Mouse (Mus musculus): Measurements from ENCODE around the gene Asnsd1. TPM values are rescaled to one million over a fixed set of nuclear protein-coding genes. Genes with fewer than 3 reads are reported as not detected.

The Asnsd1 gene
- 63.8 TPM for polyA plus RNA-seq (2017; shearing (Covaris generic))

GRCm38 (mm10) chr1:53352327-53353261, at the start of gene Asnsd1, which contains the start of the genes Asdurf and Gm28551:
TSS of gene Asnsd1 (minus strand) at chr1:53352752.
TSS of gene Asdurf (minus strand) at chr1:53352619.
TSS of gene Gm28551 (minus strand) at chr1:53352667.

GRCm38 (mm10) chr1:53312989-53313967, 39.3 kb downstream of the Asnsd1 start, which contains the start of gene Osgepl1:
TSS of gene Osgepl1 (plus strand) at chr1:53313624.

GRCm38 (mm10) chr1:53296581-53297383, 55.8 kb downstream of the Asnsd1 start, which contains the start of the genes Pms1, Ormdl1 and Gm28778:
TSS of gene Pms1 (minus strand) at chr1:53297018.
TSS of gene Ormdl1 (plus strand) at chr1:53297095.
TSS of gene Gm28778 (plus strand) at chr1:53297111.

Other genes with a start within 250 kb of the Asnsd1 start
- gene 1700019A02Rik, start 165.1 kb downstream of the Asnsd1 start, polyA plus RNA-seq (2017; shearing (Covaris generic)), result not detected
- gene Pms1, start 55.7 kb downstream of the Asnsd1 start, polyA plus RNA-seq (2017; shearing (Covaris generic)), result 33.2 TPM
- 91.0 TPM for gene Ormdl1, start 55.7 kb downstream of the Asnsd1 start, polyA plus RNA-seq (2017; shearing (Covaris generic))
- not detected for gene Gm28778, start 55.6 kb downstream of the Asnsd1 start, polyA plus RNA-seq (2017; shearing (Covaris generic))
- 25.2 TPM for gene Osgepl1, start 39.1 kb downstream of the Asnsd1 start, polyA plus RNA-seq (2017; shearing (Covaris generic))
- gene Asdurf, start 133 bp downstream of the Asnsd1 start, polyA plus RNA-seq (2017; shearing (Covaris generic)), result not detected
- gene Gm28551, start 85 bp downstream of the Asnsd1 start, polyA plus RNA-seq (2017; shearing (Covaris generic)), result 0.38 TPM

Data from inflammation-experienced regulatory T-cells, adult 16 weeks (primary cell).